Mouse (Mus musculus): Measurements from ENCODE around the gene Zfp420.

GRCm38 (mm10) chr7:29874256-29874655, 14.5 kb downstream of the Zfp420 start:
- no peak for TF ChIP-seq CTCF (IDR thresholded peaks at IDR 0.05; ENCODE audit: control insufficient read depth, insufficient read depth, insufficient read length)
- no peak for TF ChIP-seq MAX (IDR thresholded peaks at IDR 0.05)
- no peak for TF ChIP-seq USF1 (IDR thresholded peaks at IDR 0.05; ENCODE audit: low read depth)
- no peak for TF ChIP-seq MYOD1 (IDR thresholded peaks at IDR 0.05; ENCODE audit: control insufficient read depth, insufficient read length, low read depth)

All from C2C12 (cell line).